Mouse (Mus musculus) embryonic fibroblast, embryonic 13.5 days (primary cell): Measurements from ENCODE around the gene Mcur1.

Experiments
- CTCF ChIP-seq: IDR thresholded peaks from 2 replicates; pipeline ENCODE4 v1.5.1; 2011; ENCODE audit warnings: mild to moderate bottlenecking, control low read depth, low read length, moderate library complexity, borderline replicate concordance; ENCODE audit not compliant: insufficient read depth
- POLR2A ChIP-seq: IDR thresholded peaks from 2 replicates; pipeline ENCODE4 v1.6.1; 2011; ENCODE audit warnings: low read depth, mild to moderate bottlenecking, control low read depth, low read length, moderate library complexity

- TF ChIP-seq POLR2A (no peak), CTCF (no peak)
Measured at GRCm38 (mm10) chr13:43602440-43602839, 42.4 kb upstream of the Mcur1 start.
